Mouse (Mus musculus) heart, embryonic 13.5 days (tissue): ENCODE data around the gene Cfdp1. TPM values are rescaled to one million over a fixed set of nuclear protein-coding genes. Genes with fewer than 3 reads are reported as not detected.

Source experiments
- ATAC-seq: fragments of 200-750 bp; cut with Nextera tagmentation; 2 replicates; pipeline ENCODE4 v1.8.0; 2017; ENCODE audit warnings: moderate TSS enrichment; ENCODE audit not compliant: insufficient number of reproducible peaks, low FRiP score, low TSS enrichment; ENCODE audit errors: extremely low read depth
- H3K27ac ChIP-seq: fragments of 300-500 bp; sonication (generic); replicated peaks from 2 replicates; pipeline ENCODE4 v1.5.1; 2015; ENCODE audit warnings: moderate library complexity, mild to moderate bottlenecking, inconsistent platforms
- H3K27me3 ChIP-seq: fragments of 300-500 bp; sonication (generic); replicated peaks from 2 replicates; pipeline ENCODE4 v1.6.1; 2015; ENCODE audit warnings: mild to moderate bottlenecking, inconsistent platforms
- H3K36me3 ChIP-seq: fragments of 300-500 bp; sonication (generic); 2 replicates; pipeline ENCODE4 v1.6.1; 2015; ENCODE audit warnings: mild to moderate bottlenecking, inconsistent platforms
- H3K4me1 ChIP-seq: fragments of 300-500 bp; sonication (generic); 2 replicates; pipeline ENCODE4 v1.6.1; 2015; ENCODE audit warnings: inconsistent platforms
- H3K4me2 ChIP-seq: fragments of 300-500 bp; sonication (generic); 2 replicates; pipeline ENCODE4 v1.6.1; 2015; ENCODE audit warnings: inconsistent platforms, mild to moderate bottlenecking, moderate library complexity
- H3K4me3 ChIP-seq: fragments of 300-500 bp; sonication (generic); 2 replicates; pipeline ENCODE4 v1.5.1; 2015; ENCODE audit warnings: moderate library complexity, mild to moderate bottlenecking, inconsistent platforms
- H3K9ac ChIP-seq: fragments of 300-500 bp; sonication (generic); 2 replicates; pipeline ENCODE4 v1.6.1; 2015; ENCODE audit warnings: inconsistent platforms, mild to moderate bottlenecking, moderate library complexity
- H3K9me3 ChIP-seq: fragments of 300-500 bp; sonication (generic); 2 replicates; pipeline ENCODE4 v1.6.1; 2016; ENCODE audit warnings: inconsistent platforms
- WGBS: fragments of 180-500 bp; shearing (Covaris S2); methylation state at CpG from one replicate; pipeline ENCODE4 v1.1.7; 2015; ENCODE audit warnings: mixed read lengths; 5-methylcytosine and 5-hydroxymethylcytosine counted together
- polyA plus RNA-seq: library from polyadenylated mRNA; unstranded; fragments of >200 nt; fragmentation: Nextera tagmentation; extraction: Ambion mirVana; gene quantifications from 2 replicates; pipeline ENCODE4 v1.2.1, GENCODE M21; 2015

Cfdp1 gene
- polyA plus RNA-seq, 1 experiment from 2014 or later: 132 TPM

DNA sequence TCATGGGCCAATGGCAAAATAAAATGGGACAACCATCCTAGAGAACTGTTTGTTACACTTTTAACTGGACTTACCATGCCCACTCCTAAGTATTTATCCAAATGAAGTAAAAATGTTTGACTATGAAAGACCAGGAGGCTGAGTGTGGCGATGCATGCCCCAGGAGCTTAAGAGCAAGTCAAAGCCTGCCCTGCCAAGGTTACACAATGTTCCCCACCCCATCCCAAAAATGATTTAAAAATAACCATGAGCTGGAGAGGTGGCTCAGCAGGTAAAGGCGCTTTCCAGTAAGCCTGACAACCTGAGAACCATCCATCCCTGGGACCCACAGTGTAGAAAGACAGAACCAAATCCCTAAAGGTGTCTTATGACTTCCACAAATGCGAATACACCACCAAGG lies 35.5 kb downstream of the Cfdp1 start:
- peaks cover 14% of the 10 kb centered on the region for H3K4me1 ChIP-seq
- peaks cover 61% of the 10 kb centered on the region for H3K36me3 ChIP-seq
- WGBS: 89% methylated on average over 3 of the region's 3 CpGs
- ATAC-seq: no peak
- no peaks in the 10 kb centered on the region for H3K27me3 ChIP-seq
- H3K9me3 ChIP-seq: no peaks in the 10 kb centered on the region
- no peak overlapping the region for H3K4me2 ChIP-seq
- no peak overlapping the region for H3K4me3 ChIP-seq
- no peak overlapping the region for H3K9ac ChIP-seq
- peak overlapping the region; percentile 56; the same call in 1 of the 2 replicates for H3K27ac ChIP-seq

DNA sequence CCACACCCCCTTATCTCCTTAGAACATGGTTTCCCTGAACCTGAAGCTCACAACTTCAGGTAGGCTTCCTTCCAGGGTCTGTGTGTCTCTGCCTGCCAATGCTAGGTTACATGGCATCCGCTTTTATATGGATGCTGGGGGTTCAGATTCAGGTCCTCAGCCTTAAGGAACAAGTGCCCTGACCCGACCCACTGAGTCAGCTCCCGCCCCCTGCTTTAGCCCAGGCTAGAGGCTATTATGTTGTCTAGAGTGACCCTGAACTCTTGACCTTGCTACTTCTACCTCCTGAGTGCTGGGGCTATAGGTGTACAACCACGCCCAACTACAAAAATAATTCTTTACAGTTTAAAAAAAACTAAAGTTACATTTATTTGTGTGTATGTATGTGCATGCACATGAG lies 39.0 kb downstream of the Cfdp1 start:
- Histone ChIP-seq H3K4me3 (no peak overlapping the region), H3K27me3 (no peaks in the 10 kb centered on the region), H3K9ac (no peak overlapping the region), H3K4me1 (peaks cover 14% of the 10 kb centered on the region), H3K9me3 (no peaks in the 10 kb centered on the region), H3K27ac (no peak overlapping the region), H3K36me3 (peaks cover 32% of the 10 kb centered on the region), H3K4me2 (no peak overlapping the region)
- WGBS: 90% methylated on average over 4 of the region's 4 CpGs
- no peak for ATAC-seq

DNA sequence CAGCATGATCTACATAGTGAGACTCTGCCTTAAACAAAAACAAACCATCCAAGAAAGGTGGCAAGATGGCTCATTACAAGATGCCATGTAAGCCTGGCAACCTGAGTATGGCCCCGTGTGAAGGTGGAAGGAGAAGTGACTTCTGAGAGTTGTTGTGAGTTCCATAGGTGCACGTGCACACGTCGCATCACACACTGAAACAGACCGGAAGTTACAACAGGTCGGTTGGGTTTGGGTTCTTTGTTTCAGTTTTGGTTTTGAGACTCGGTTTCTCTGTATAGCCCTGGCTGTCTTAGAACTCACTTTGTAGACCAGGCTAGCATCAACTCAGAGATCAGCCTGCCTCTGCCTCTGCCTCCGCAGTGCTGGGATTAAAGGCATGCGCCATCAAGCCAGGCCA lies 40.3 kb downstream of the Cfdp1 start:
- ATAC-seq: no peak
- H3K4me2 ChIP-seq: no peak overlapping the region
- no peaks in the 10 kb centered on the region for H3K27me3 ChIP-seq
- WGBS: 94% methylated on average over 9 of the region's 9 CpGs
- no peak overlapping the region for H3K4me3 ChIP-seq
- H3K36me3 ChIP-seq: peaks cover 27% of the 10 kb centered on the region
- H3K4me1 ChIP-seq: peaks cover 14% of the 10 kb centered on the region
- no peak overlapping the region for H3K27ac ChIP-seq
- H3K9ac ChIP-seq: no peak overlapping the region
- H3K9me3 ChIP-seq: no peaks in the 10 kb centered on the region

DNA sequence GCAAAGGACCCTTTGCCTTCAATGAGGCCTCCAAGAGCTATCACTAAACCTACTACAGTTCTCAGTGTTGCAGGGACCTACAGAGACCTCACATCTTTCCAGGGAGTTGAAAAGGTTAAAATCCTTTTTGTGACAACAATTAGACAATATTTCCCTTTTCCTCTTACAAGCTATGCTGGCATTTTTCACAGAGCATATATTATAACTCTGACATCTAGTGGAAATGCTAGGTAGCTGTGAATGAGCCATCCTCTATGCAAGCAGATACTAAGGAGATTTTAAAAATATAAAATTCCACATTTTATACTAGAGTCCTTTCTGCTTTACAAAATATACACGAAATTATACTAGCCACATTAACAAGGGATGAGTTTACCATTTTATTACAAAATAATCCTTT lies 41.3 kb downstream of the Cfdp1 start:
- H3K9ac ChIP-seq: no peak overlapping the region
- H3K27ac ChIP-seq: no peak overlapping the region
- no peak for ATAC-seq
- peaks cover 27% of the 10 kb centered on the region for H3K36me3 ChIP-seq
- no peak overlapping the region for H3K4me2 ChIP-seq
- 53% methylated on average over 1 of the region's 1 CpGs for WGBS
- H3K9me3 ChIP-seq: no peaks in the 10 kb centered on the region
- peaks cover 11% of the 10 kb centered on the region for H3K4me1 ChIP-seq
- H3K4me3 ChIP-seq: no peak overlapping the region
- H3K27me3 ChIP-seq: no peaks in the 10 kb centered on the region

DNA sequence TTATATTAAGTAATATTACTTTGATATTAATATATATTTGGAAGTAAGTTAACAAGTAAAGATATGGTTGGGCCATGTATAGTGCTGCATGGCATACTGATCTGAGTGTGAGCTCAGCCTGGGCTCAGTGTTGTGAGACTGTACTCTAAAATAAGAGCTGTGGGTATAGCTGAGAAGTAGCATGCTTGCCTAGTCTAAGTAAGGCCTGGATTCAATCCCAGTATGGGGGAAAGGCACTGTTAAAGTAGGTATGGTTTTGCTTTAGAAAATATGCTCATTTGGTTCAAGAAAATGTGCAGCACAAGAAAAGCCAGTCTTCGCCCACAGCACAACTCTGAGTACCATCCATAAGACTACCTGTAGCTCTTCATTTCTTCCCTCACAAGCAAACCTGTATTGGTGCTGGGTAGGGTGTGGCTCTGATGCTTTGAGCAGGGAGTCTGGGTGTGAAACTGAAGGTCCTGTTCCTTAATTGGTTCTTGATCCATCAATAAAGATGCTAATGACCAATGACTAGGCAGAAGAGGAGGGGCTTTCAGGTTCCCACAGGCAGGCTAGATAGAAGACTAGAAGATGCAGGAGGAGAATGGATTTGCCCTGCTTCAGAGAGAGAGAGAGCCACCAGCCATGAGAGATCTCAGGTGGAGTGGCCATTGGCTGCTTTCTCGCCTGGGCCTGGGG lies 43.3 kb downstream of the Cfdp1 start:
- Histone ChIP-seq H3K4me2 (no peak overlapping the region), H3K9ac (no peak overlapping the region), H3K36me3 (peaks cover 23% of the 10 kb centered on the region), H3K4me1 (peaks cover 13% of the 10 kb centered on the region), H3K9me3 (no peaks in the 10 kb centered on the region), H3K27ac (no peak overlapping the region), H3K4me3 (no peak overlapping the region), H3K27me3 (no peaks in the 10 kb centered on the region)
- ATAC-seq: no peak
- 68% methylated on average over 2 of the region's 2 CpGs for whole genome bisulfite sequencing

DNA sequence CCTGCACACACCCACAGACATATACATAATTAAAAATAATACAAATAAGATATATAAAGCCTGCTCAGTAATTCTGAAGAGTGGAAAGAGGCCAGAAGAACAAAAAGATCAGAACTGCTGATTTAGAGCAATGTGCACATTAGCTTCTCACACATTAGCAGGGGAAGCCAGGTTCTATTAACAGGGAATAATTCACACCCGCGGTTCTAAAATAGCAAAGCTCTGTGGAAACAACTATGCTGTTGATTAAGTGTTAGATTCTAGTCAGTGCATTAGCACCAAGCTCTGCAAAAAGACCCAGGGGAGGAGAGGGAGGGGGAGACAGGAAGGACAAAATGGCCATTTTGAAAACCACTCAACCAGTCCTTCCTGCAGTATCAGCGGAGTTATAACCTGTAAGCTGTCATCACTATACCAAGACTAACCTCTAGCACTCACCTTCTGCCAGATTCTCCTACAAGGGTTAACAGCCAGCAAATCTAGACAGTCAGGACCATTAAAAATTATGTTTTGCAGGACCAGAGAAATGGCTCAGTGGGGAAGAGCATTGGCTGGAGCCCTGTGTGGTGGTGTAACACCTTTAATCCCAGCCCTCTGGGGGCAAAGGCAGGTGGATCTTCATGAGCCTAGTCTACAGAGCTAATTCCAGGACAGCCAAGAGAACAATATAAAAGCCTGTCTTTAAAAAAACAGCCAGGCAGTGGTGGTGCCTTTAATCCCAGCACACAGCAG lies 45.0 kb downstream of the Cfdp1 start:
- Histone ChIP-seq H3K27me3 (no peaks in the 10 kb centered on the region), H3K4me2 (no peak overlapping the region), H3K4me3 (no peak overlapping the region), H3K9me3 (no peaks in the 10 kb centered on the region), H3K9ac (no peak overlapping the region), H3K36me3 (peaks cover 10% of the 10 kb centered on the region), H3K27ac (peak overlapping the region; percentile 6; the same call in 1 of the 2 replicates), H3K4me1 (peaks cover 21% of the 10 kb centered on the region)
- no peak for ATAC-seq
- WGBS: 66% methylated on average over 3 of the region's 3 CpGs

DNA sequence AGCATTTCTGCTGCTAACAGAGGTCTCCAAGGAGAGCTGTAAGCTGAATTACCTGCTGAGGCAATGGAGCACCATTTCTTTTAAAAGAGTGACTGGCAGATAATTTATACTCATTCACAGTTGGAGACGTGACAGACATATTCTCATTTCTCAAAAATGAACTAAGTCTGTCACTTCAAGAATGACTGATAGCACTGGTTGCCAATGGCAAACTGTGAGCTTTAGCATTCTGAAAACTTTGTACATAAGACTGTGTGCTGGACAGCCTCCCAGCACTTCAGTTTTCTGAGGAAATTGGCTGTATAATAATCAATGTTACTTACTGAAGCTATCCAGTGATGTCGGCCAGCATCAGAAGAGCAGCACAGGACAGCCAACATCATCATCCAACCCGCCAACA lies 46.1 kb downstream of the Cfdp1 start:
- 91% methylated on average over 3 of the region's 3 CpGs for WGBS
- peaks cover 32% of the 10 kb centered on the region for H3K4me1 ChIP-seq
- no peaks in the 10 kb centered on the region for H3K9me3 ChIP-seq
- no peak for ATAC-seq
- H3K27ac ChIP-seq: no peak overlapping the region
- H3K9ac ChIP-seq: no peak overlapping the region
- no peak overlapping the region for H3K4me2 ChIP-seq
- no peaks in the 10 kb centered on the region for H3K27me3 ChIP-seq
- no peak overlapping the region for H3K4me3 ChIP-seq
- peaks cover 3% of the 10 kb centered on the region for H3K36me3 ChIP-seq

DNA sequence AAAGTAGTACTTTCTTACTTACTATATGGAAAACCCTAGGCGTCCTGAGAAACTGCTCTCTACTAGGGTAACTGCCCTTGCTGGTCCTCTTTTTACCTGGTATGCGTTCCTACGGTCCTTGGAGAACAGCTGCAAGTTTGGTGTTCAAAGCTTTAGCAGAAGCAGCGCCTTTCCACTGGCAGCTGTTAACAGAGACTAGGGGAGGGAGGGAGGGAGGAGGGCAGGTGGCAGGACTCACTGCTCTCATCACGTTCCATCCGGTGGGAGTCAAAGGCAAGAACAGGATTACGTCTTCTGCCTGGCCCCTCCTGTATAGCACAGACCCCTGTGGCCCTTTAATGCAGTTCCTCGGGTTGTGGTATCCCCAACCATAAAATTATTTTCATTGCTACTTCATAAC lies 50.7 kb downstream of the Cfdp1 start:
- H3K27me3 ChIP-seq: no peaks in the 10 kb centered on the region
- peaks cover 5% of the 10 kb centered on the region; the same call in 1 of the 2 replicates for H3K36me3 ChIP-seq
- no peaks in the 10 kb centered on the region for H3K9me3 ChIP-seq
- peak overlapping the region; percentile 87 for H3K27ac ChIP-seq
- H3K9ac ChIP-seq: no peak overlapping the region
- WGBS: 61% methylated on average over 8 of the region's 8 CpGs
- ATAC-seq: no peak
- H3K4me1 ChIP-seq: peaks cover 48% of the 10 kb centered on the region
- H3K4me3 ChIP-seq: no peak overlapping the region
- no peak overlapping the region for H3K4me2 ChIP-seq

DNA sequence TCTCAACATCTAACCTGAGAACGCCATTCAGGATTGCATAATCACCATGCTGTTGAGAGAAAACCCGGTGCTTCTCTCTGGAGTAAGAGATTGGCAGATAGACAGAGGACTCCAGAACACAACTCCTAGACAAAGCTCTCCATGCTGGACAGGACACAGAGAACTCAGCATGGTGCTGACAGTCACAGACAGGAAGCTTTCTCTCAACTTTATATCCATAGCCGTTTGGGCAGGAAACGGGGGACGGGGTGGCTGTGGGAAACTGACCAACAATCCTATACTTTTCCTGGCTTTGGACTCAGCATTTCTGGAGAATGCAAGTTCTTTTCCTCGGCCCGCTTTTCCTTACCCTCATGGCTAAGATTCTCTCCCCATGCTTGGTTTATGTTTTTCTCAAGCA lies 51.8 kb downstream of the Cfdp1 start:
- Histone ChIP-seq H3K9me3 (no peaks in the 10 kb centered on the region), H3K9ac (no peak overlapping the region), H3K36me3 (peaks cover 11% of the 10 kb centered on the region), H3K4me3 (no peak overlapping the region), H3K4me1 (peaks cover 48% of the 10 kb centered on the region), H3K27ac (peak overlapping the region; percentile 87), H3K4me2 (no peak overlapping the region), H3K27me3 (no peaks in the 10 kb centered on the region)
- peak; percentile 42; the same call in 1 of the 2 replicates for ATAC-seq
- 56% methylated on average over 7 of the region's 7 CpGs for WGBS

DNA sequence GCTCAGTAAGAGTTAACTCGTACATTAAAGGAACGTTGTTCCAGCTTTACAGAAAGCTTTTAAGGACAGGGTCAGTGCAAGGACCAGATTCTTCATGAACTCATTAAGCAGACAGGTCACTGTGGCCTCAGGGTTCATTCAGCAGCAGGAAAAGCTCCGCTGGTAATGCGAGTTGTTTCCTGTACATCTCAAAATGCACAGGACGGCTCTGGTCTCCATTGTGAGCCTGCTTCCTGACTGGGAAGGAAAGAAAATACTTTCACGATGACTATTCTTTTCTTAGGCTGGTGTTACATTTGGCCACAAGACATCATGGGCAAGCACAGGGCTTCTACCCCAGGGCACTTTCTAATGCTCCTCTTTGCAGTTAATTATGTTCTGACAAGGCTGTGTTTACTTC lies 52.6 kb downstream of the Cfdp1 start:
- ATAC-seq: no peak
- Histone ChIP-seq H3K4me1 (peaks cover 48% of the 10 kb centered on the region), H3K27me3 (no peaks in the 10 kb centered on the region), H3K4me3 (no peak overlapping the region), H3K4me2 (no peak overlapping the region), H3K36me3 (peaks cover 15% of the 10 kb centered on the region), H3K9ac (no peak overlapping the region), H3K27ac (peak overlapping the region; percentile 87), H3K9me3 (no peaks in the 10 kb centered on the region)
- 51% methylated on average over 6 of the region's 6 CpGs for whole genome bisulfite sequencing

DNA sequence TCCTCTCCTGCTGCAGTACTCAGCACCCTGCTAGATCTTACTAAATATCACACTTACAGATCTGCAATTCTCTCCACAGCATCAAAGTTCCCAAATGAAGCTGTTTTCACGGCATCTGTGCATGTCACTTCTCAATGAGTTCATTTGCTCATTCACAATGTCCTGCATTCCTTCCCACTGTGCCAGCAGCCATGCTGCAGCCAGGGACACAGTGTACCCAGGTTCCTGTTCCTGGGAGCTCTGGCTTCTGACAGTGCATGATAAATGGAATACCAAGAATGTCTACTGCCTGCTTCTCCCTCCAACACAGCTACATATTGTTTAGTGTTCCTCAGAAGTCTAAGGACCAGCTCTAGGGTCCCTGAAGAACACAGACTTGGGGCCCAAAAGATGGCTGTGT lies 57.6 kb downstream of the Cfdp1 start:
- no peak overlapping the region for H3K9ac ChIP-seq
- ATAC-seq: no peak

More for the DNA sequence above, 57.6 kb downstream of the Cfdp1 start:
- peaks cover 15% of the 10 kb centered on the region for H3K36me3 ChIP-seq
- WGBS: 70% methylated on average over 1 of the region's 1 CpGs
- no peaks in the 10 kb centered on the region for H3K27me3 ChIP-seq
- H3K9me3 ChIP-seq: no peaks in the 10 kb centered on the region
- H3K4me2 ChIP-seq: no peak overlapping the region
- no peak overlapping the region for H3K4me3 ChIP-seq
- H3K4me1 ChIP-seq: peaks cover 38% of the 10 kb centered on the region
- no peak overlapping the region for H3K27ac ChIP-seq
